Mouse (Mus musculus) neural tube, embryonic 13.5 days (tissue): ENCODE measurements at regions not wholly inside any gene's neighbourhood (a gene's known extent, or its start where the extent isn't known, plus 50 kb on each side); places are given as distances from the start of the nearest gene placed in this dataset.
A peak's percentile ranks its signal among the peaks of the same experiment; 100 is the strongest.

Source experiments
- ATAC-seq: fragments of 200-750 bp; cut with Nextera tagmentation; 2 replicates; pipeline ENCODE4 v1.8.0; 2017; ENCODE audit warnings: low read depth, mild to moderate bottlenecking, moderate TSS enrichment, moderate library complexity
- H3K27ac ChIP-seq: fragments of 300-500 bp; sonication (generic); replicated peaks from 2 replicates; pipeline ENCODE4 v1.5.1; 2015; ENCODE audit warnings: moderate library complexity, mild to moderate bottlenecking, inconsistent platforms
- H3K27me3 ChIP-seq: fragments of 300-500 bp; sonication (generic); 2 replicates; pipeline ENCODE4 v1.6.1; 2015; ENCODE audit warnings: mild to moderate bottlenecking, inconsistent platforms
- H3K36me3 ChIP-seq: fragments of 300-500 bp; sonication (generic); 2 replicates; pipeline ENCODE4 v1.6.1; 2015; ENCODE audit warnings: mild to moderate bottlenecking, inconsistent platforms
- H3K4me1 ChIP-seq: fragments of 300-500 bp; sonication (generic); replicated peaks from 2 replicates; pipeline ENCODE4 v1.6.1; 2015; ENCODE audit warnings: inconsistent platforms
- H3K4me2 ChIP-seq: fragments of 300-500 bp; sonication (generic); 2 replicates; pipeline ENCODE4 v1.6.1; 2015; ENCODE audit warnings: inconsistent platforms, mild to moderate bottlenecking, moderate library complexity
- H3K4me3 ChIP-seq: fragments of 300-500 bp; sonication (generic); 2 replicates; pipeline ENCODE4 v1.5.1; 2015; ENCODE audit warnings: mild to moderate bottlenecking, inconsistent platforms
- H3K9ac ChIP-seq: fragments of 300-500 bp; sonication (generic); 2 replicates; pipeline ENCODE4 v1.6.1; 2015; ENCODE audit warnings: moderate library complexity, mild to moderate bottlenecking, inconsistent platforms
- H3K9me3 ChIP-seq: fragments of 300-500 bp; sonication (generic); 2 replicates; pipeline ENCODE4 v1.6.1; 2016; ENCODE audit warnings: inconsistent platforms
- WGBS: fragments of 180-500 bp; shearing (Covaris S2); methylation state at CpG from one replicate; pipeline ENCODE4 v1.1.7; 2015; 5-methylcytosine and 5-hydroxymethylcytosine counted together

DNA sequence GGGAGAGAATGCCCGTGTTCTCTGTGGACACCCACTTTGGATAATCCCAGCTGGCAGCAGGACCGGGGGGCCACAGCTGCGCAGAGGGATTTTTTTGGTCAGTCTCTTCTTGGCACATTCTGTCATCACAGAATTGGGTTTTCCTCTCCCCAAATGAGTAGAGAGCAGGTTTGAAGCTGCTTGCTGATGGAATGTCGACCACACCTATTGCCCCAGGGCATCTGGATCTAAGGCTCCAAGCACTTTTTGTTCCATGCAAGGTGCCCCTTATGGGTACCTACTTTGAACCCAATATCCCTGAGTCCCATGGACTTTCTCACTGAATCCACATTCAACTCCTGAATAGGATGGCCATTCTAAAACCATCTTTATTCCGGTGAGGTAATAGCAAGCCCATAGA, 314.3 kb upstream of the Npvf start:
- H3K4me1 ChIP-seq: peaks cover 22% of the 10 kb centered on the region
- no peaks in the 10 kb centered on the region for H3K36me3 ChIP-seq
- H3K27me3 ChIP-seq: no peaks in the 10 kb centered on the region
- H3K9ac ChIP-seq: no peak overlapping the region
- no peak overlapping the region for H3K4me2 ChIP-seq
- H3K4me3 ChIP-seq: no peak overlapping the region
- no peak for ATAC-seq
- no peak overlapping the region for H3K27ac ChIP-seq
- WGBS: 87% methylated on average over 5 of the region's 5 CpGs
- no peaks in the 10 kb centered on the region for H3K9me3 ChIP-seq

GRCm38 (mm10) chr6:50969341-50969740, 315.1 kb upstream of the Npvf start:
- WGBS: 61% methylated on average over 6 of the region's 6 CpGs

DNA sequence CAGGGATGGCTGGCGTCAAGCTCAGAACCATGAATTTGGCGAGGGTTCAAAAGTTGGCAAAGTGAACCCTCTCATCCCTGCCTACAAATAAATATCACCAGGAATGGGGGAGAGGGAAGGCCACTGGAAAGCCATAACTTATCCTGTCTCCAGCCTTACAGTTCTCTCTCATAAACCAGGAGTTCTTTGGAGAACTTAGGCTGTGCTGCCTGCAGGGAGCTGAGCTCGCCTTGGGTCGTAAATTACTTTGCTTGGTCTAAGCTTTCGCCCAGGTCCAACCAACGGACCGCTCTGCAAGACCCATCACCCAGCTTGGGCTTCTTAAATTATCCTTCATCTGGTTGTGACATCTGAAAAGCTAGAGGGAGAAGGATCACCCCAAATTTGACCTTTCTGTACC, 315.8 kb upstream of the Npvf start:
- H3K9me3 ChIP-seq: no peaks in the 10 kb centered on the region
- no peak overlapping the region for H3K9ac ChIP-seq
- no peaks in the 10 kb centered on the region for H3K27me3 ChIP-seq
- no peak overlapping the region for H3K4me2 ChIP-seq
- peak; percentile 63; the same call in 1 of the 2 replicates for ATAC-seq
- 28% methylated on average over 7 of the region's 7 CpGs for WGBS
- H3K4me3 ChIP-seq: no peak overlapping the region
- H3K27ac ChIP-seq: no peak overlapping the region
- no peaks in the 10 kb centered on the region for H3K36me3 ChIP-seq
- H3K4me1 ChIP-seq: peaks cover 22% of the 10 kb centered on the region

More at GRCm38 (mm10) chr6:50969341-50969740, 315.1 kb upstream of the Npvf start:
- Histone ChIP-seq H3K27ac (no peak overlapping the region), H3K4me2 (no peak overlapping the region), H3K4me1 (peaks cover 22% of the 10 kb centered on the region), H3K9ac (no peak overlapping the region), H3K27me3 (no peaks in the 10 kb centered on the region), H3K9me3 (no peaks in the 10 kb centered on the region), H3K36me3 (no peaks in the 10 kb centered on the region), H3K4me3 (no peak overlapping the region)
- no peak for ATAC-seq

DNA sequence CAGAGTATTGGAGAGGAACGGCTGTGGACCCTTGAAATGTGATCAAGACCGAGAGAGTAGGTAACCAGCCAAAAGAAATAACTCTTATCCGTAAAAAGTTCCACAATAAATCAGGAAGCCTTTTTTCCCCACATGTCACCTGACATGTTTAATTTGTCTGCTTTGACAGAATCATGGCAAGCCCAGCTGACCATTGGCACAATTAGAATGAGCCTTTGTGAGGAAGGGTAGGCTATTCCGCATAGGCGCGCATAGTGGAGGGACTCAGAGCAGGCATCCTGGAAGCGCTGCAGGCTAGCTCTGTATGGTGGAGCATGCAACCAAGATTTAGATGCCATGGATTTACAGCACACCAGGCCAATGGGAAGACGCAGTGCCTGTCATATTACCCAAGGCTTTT, 316.5 kb upstream of the Npvf start:
- no peaks in the 10 kb centered on the region for H3K36me3 ChIP-seq
- ATAC-seq: peak; percentile 83; the same call in 1 of the 2 replicates
- no peaks in the 10 kb centered on the region for H3K27me3 ChIP-seq
- H3K9me3 ChIP-seq: no peaks in the 10 kb centered on the region
- peaks cover 22% of the 10 kb centered on the region for H3K4me1 ChIP-seq
- H3K9ac ChIP-seq: no peak overlapping the region
- 42% methylated on average over 8 of the region's 8 CpGs for WGBS
- no peak overlapping the region for H3K4me3 ChIP-seq
- no peak overlapping the region for H3K27ac ChIP-seq
- H3K4me2 ChIP-seq: no peak overlapping the region

DNA sequence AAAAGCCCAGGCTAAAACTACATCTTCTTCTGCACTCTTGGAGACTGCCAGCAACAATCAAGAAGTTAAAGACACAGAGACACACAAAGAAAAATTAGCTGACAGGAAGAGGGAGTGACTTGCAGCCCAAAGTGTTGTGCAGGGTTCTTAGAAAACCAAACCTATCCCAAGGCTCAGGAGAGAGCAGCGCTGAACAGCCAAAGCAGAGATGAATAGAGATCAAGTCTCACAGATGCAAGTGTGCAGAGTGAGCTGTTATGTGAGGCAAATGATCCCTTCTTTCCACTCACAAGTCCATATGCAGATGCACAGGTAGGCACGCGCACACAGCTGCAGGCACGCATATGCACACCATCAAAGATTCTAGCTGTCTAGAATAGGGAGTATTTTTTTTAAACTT, 318.0 kb upstream of the Npvf start:
- no peaks in the 10 kb centered on the region for H3K9me3 ChIP-seq
- no peak overlapping the region for H3K4me3 ChIP-seq
- no peaks in the 10 kb centered on the region for H3K27me3 ChIP-seq
- 89% methylated on average over 4 of the region's 4 CpGs for WGBS
- no peak overlapping the region for H3K27ac ChIP-seq
- ATAC-seq: no peak
- H3K36me3 ChIP-seq: no peaks in the 10 kb centered on the region
- H3K4me1 ChIP-seq: peaks cover 29% of the 10 kb centered on the region
- no peak overlapping the region for H3K4me2 ChIP-seq
- no peak overlapping the region for H3K9ac ChIP-seq

- Histone ChIP-seq H3K4me1 (peaks cover 35% of the 10 kb centered on the region), H3K9ac (no peak overlapping the region), H3K27me3 (no peaks in the 10 kb centered on the region), H3K36me3 (no peaks in the 10 kb centered on the region), H3K9me3 (no peaks in the 10 kb centered on the region), H3K4me2 (no peak overlapping the region), H3K4me3 (no peak overlapping the region), H3K27ac (no peak overlapping the region)
- ATAC-seq: no peak
- 83% methylated on average over 2 of the region's 2 CpGs for WGBS
These were observed 319.0 kb upstream of the Npvf start for GRCm38 (mm10) chr6:50973231-50973654.

DNA sequence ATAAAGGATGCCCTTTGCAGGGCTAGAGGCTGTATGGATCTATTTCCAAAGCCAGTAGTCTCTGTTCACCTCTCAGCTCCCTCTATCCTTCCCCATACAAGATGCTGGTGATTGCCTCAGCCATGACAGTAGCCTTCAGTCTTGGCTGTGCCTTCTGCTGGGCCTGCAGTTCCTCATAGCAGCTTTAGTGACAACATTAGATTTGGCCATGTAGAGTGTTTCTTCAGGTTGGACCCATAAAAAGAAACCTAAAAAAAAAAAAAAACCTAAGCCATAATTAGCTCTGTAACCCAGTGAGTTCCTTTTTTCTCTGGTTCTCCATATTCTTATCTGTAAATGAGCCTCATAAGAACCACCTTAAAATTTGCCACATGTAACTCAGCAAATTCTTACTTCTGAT, 319.6 kb upstream of the Npvf start:
- Histone ChIP-seq H3K4me2 (no peak overlapping the region), H3K27me3 (no peaks in the 10 kb centered on the region), H3K27ac (no peak overlapping the region), H3K9ac (no peak overlapping the region), H3K9me3 (no peaks in the 10 kb centered on the region), H3K4me1 (peaks cover 35% of the 10 kb centered on the region), H3K4me3 (no peak overlapping the region), H3K36me3 (no peaks in the 10 kb centered on the region)
- no peak for ATAC-seq

- no peak overlapping the region for H3K4me3 ChIP-seq
- no peak overlapping the region for H3K9ac ChIP-seq
- no peak for ATAC-seq
- 14% methylated on average over 1 of the region's 1 CpGs for WGBS
- no peaks in the 10 kb centered on the region for H3K36me3 ChIP-seq
- H3K27ac ChIP-seq: no peak overlapping the region
- H3K4me1 ChIP-seq: peaks cover 29% of the 10 kb centered on the region
- H3K27me3 ChIP-seq: no peaks in the 10 kb centered on the region
- no peak overlapping the region for H3K4me2 ChIP-seq
- H3K9me3 ChIP-seq: no peaks in the 10 kb centered on the region
These were observed 320.7 kb upstream of the Npvf start for GRCm38 (mm10) chr6:50974961-50975360.

- Histone ChIP-seq H3K9ac (no peak overlapping the region), H3K9me3 (no peaks in the 10 kb centered on the region), H3K4me2 (no peak overlapping the region), H3K27ac (0 out of 2 replicates have a peak overlapping the region, but pooled peaks have one; percentile 1), H3K4me3 (no peak overlapping the region), H3K4me1 (peaks cover 24% of the 10 kb centered on the region), H3K27me3 (no peaks in the 10 kb centered on the region), H3K36me3 (no peaks in the 10 kb centered on the region)
- WGBS: 30% methylated on average over 7 of the region's 7 CpGs
- no peak for ATAC-seq
These were observed 322.7 kb upstream of the Npvf start for GRCm38 (mm10) chr6:50976973-50977372.

- Histone ChIP-seq H3K4me3 (no peak overlapping the region), H3K9me3 (no peaks in the 10 kb centered on the region), H3K27me3 (no peaks in the 10 kb centered on the region), H3K36me3 (no peaks in the 10 kb centered on the region), H3K9ac (no peak overlapping the region), H3K27ac (no peak overlapping the region; the same call in 1 of the 2 replicates), H3K4me1 (peaks cover 28% of the 10 kb centered on the region), H3K4me2 (no peak overlapping the region)
- ATAC-seq: no peak
- WGBS: 24% methylated on average over 8 of the region's 8 CpGs
These were observed 323.1 kb upstream of the Npvf start for GRCm38 (mm10) chr6:50977381-50977780.

- no peaks in the 10 kb centered on the region for H3K27me3 ChIP-seq
- H3K4me1 ChIP-seq: peaks cover 32% of the 10 kb centered on the region
- H3K4me2 ChIP-seq: no peak overlapping the region
- no peaks in the 10 kb centered on the region for H3K36me3 ChIP-seq
- no peak overlapping the region for H3K4me3 ChIP-seq
- H3K27ac ChIP-seq: 0 out of 2 replicates have a peak overlapping the region, but pooled peaks have one; percentile 46
- H3K9ac ChIP-seq: no peak overlapping the region
- 79% methylated on average over 4 of the region's 4 CpGs for WGBS
- H3K9me3 ChIP-seq: no peaks in the 10 kb centered on the region
- ATAC-seq: no peak
These were observed 323.8 kb upstream of the Npvf start for GRCm38 (mm10) chr6:50978016-50978415.

GRCm38 (mm10) chr6:50978571-50978970, 324.3 kb upstream of the Npvf start:
- no peak overlapping the region for H3K4me3 ChIP-seq
- H3K9me3 ChIP-seq: no peaks in the 10 kb centered on the region
- no peak overlapping the region for H3K4me2 ChIP-seq
- no peak overlapping the region for H3K9ac ChIP-seq
- 0 out of 2 replicates have a peak overlapping the region, but pooled peaks have one; percentile 46 for H3K27ac ChIP-seq
- H3K36me3 ChIP-seq: no peaks in the 10 kb centered on the region
- H3K4me1 ChIP-seq: peaks cover 38% of the 10 kb centered on the region
- ATAC-seq: no peak
- H3K27me3 ChIP-seq: no peaks in the 10 kb centered on the region
- WGBS: 41% methylated on average over 3 of the region's 3 CpGs

- Histone ChIP-seq H3K36me3 (no peaks in the 10 kb centered on the region), H3K9ac (no peak overlapping the region), H3K9me3 (no peaks in the 10 kb centered on the region), H3K4me3 (no peak overlapping the region), H3K4me2 (no peak overlapping the region), H3K27me3 (no peaks in the 10 kb centered on the region), H3K4me1 (peaks cover 50% of the 10 kb centered on the region), H3K27ac (no peak overlapping the region)
- ATAC-seq: no peak
- WGBS: 66% methylated on average over 1 of the region's 1 CpGs
These were observed 325.5 kb upstream of the Npvf start for GRCm38 (mm10) chr6:50979764-50980163.
